Mouse (Mus musculus): Measurements from ENCODE around the gene Tcf7l1. TPM values are rescaled to one million over a fixed set of nuclear protein-coding genes. Genes with fewer than 3 reads are reported as not detected.
"Not testable (repeated sequence)": the region's sequence is repeated elsewhere in the genome, so short reads cannot be mapped to it uniquely, and the experiment has no call there.

Tcf7l1 gene
- 42.4 and 44.4 TPM in 2 replicates for polyA plus RNA-seq (2014; fragmentation: Nextera tagmentation; extraction: Ambion mirVana)

GRCm38 (mm10) chr6:72788892-72789699, at the start of gene Tcf7l1:
TSS of gene Tcf7l1 (minus strand) at chr6:72789254.
- no peaks in the 10 kb centered on the region; the same call in 1 of the 2 replicates for H3K36me3 ChIP-seq (ENCODE audit: control insufficient read depth, insufficient read depth, low read length)
- ATAC-seq (ENCODE audit: insufficient number of reproducible peaks, low FRiP score, low TSS enrichment, low read depth) = peak; percentile 94
- under 1% methylated on average over 60 of the region's 80 CpGs for WGBS

DNA sequence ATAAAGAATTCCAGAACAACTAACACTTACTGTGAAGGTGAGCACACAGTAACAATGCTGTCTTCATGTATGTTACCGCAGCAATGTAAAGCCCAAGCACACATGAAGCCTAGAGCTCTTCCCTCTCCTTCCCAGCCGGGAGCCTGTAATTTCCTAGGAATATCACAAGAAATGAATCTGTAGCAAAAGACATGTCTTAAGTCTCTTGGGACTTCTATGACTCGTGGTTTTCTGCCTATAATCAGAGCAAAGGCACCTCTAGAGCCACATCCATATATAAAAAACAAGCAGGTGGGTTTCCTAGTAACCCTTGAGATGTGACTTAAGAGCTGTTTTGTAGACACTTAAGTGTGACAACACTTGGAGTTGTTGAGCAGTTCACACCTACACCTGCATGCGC, 48.7 kb upstream of the Tcf7l1 start:
- Histone ChIP-seq H3K4me2 (ENCODE audit: low read depth, severe bottlenecking) (no peak overlapping the region), H3K9me3 (ENCODE audit: control insufficient read depth, low read length) (no peaks in the 10 kb centered on the region), H3K36me3 (ENCODE audit: control insufficient read depth, insufficient read depth, low read length) (peaks cover 3% of the 10 kb centered on the region), H3K4me1 (ENCODE audit: control insufficient read depth, insufficient read depth, low read length) (no peaks in the 10 kb centered on the region), H3K4me3 (ENCODE audit: low read depth, low read length) (no peak overlapping the region), H3K27ac (replicated peaks; ENCODE audit: low read depth, low read length) (no peak overlapping the region), H3K9ac (ENCODE audit: low read length) (no peak overlapping the region), H3K27me3 (ENCODE audit: control insufficient read depth, insufficient read depth, low read length) (no peaks in the 10 kb centered on the region)
- WGBS = 87% methylated on average over 4 of the region's 4 CpGs
- no peak for ATAC-seq (ENCODE audit: insufficient number of reproducible peaks, low FRiP score, low TSS enrichment, low read depth)
- DNase-seq (ENCODE audit: low spot score) = no peak

More at GRCm38 (mm10) chr6:72788892-72789699, at the start of gene Tcf7l1:
- peak within 1 kb of the TSS; percentile 93 for H3K4me2 ChIP-seq (ENCODE audit: low read depth, severe bottlenecking)
- no peaks in the 10 kb centered on the region for H3K9me3 ChIP-seq (ENCODE audit: control insufficient read depth, low read length)
- peak; percentile 98 for DNase-seq (ENCODE audit: low spot score)
- peak within 1 kb of the TSS; percentile 94 for H3K27ac ChIP-seq (replicated peaks; ENCODE audit: low read depth, low read length)
- no peaks in the 10 kb centered on the region for H3K27me3 ChIP-seq (ENCODE audit: control insufficient read depth, insufficient read depth, low read length)
- peak within 1 kb of the TSS; percentile 96 for H3K9ac ChIP-seq (ENCODE audit: low read length)
- H3K4me1 ChIP-seq (ENCODE audit: control insufficient read depth, insufficient read depth, low read length) = peaks cover 12% of the 10 kb centered on the region
- H3K4me3 ChIP-seq (ENCODE audit: low read depth, low read length) = peak within 1 kb of the TSS; percentile 94

DNA sequence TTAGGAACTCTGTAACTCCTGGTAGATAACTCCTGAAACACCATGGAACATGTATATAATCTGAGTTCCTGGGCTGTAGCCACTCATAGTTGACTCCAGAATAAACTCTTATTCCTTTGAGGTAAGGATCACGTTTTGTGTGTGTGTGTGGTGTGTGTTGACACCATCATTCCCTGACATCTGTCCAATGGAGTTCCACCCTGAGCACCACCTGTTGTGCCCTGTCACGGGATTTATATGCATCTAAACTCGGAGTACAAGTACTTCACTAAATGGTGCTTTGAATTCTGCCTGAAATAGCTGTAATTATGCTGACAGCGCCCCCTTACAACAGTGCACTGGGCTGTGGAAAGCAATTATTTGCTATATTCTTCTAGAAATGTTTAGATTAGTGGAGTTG, 45.5 kb upstream of the Tcf7l1 start:
- Histone ChIP-seq H3K4me2 (ENCODE audit: low read depth, severe bottlenecking) (no peak overlapping the region), H3K27ac (replicated peaks; ENCODE audit: low read depth, low read length) (no peak overlapping the region), H3K36me3 (ENCODE audit: control insufficient read depth, insufficient read depth, low read length) (peaks cover under 1% of the 10 kb centered on the region), H3K9me3 (ENCODE audit: control insufficient read depth, low read length) (no peaks in the 10 kb centered on the region), H3K4me1 (ENCODE audit: control insufficient read depth, insufficient read depth, low read length) (no peaks in the 10 kb centered on the region), H3K27me3 (ENCODE audit: control insufficient read depth, insufficient read depth, low read length) (no peaks in the 10 kb centered on the region), H3K9ac (ENCODE audit: low read length) (no peak overlapping the region), H3K4me3 (ENCODE audit: low read depth, low read length) (no peak overlapping the region)
- no peak for ATAC-seq (ENCODE audit: insufficient number of reproducible peaks, low FRiP score, low TSS enrichment, low read depth)
- WGBS = 74% methylated on average over 4 of the region's 4 CpGs
- DNase-seq (ENCODE audit: low spot score) = no peak

DNA sequence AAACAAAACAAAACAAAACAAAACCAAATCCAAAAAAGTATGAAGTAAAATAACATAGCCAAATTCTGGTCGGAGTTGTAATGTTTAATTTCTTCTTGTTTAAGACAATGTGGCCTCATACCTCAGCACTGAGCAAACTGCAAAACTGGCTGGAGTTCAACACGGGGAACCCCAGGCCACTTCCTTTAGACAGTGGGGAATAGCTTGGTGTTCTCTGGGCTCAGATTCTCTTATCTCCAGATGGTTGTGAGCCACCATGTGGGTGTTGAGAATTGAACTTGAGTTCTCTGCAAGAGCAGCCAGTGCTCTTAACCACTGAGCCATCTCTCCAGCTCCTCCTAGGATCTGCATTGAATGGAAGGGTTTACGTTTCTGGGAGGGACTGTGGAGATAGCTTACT, 42.8 kb upstream of the Tcf7l1 start:
- WGBS = 64% methylated on average over 3 of the region's 3 CpGs
- H3K27me3 ChIP-seq (ENCODE audit: control insufficient read depth, insufficient read depth, low read length) = no peaks in the 10 kb centered on the region
- no peaks in the 10 kb centered on the region; the same call in 1 of the 2 replicates for H3K9me3 ChIP-seq (ENCODE audit: control insufficient read depth, low read length)
- H3K4me2 ChIP-seq (ENCODE audit: low read depth, severe bottlenecking) = no peak overlapping the region
- DNase-seq (ENCODE audit: low spot score) (no peak), ATAC-seq (ENCODE audit: insufficient number of reproducible peaks, low FRiP score, low TSS enrichment, low read depth) (no peak)
- H3K27ac ChIP-seq (replicated peaks; ENCODE audit: low read depth, low read length) = no peak overlapping the region
- no peaks in the 10 kb centered on the region for H3K36me3 ChIP-seq (ENCODE audit: control insufficient read depth, insufficient read depth, low read length)
- no peaks in the 10 kb centered on the region for H3K4me1 ChIP-seq (ENCODE audit: control insufficient read depth, insufficient read depth, low read length)
- H3K9ac ChIP-seq (ENCODE audit: low read length) = no peak overlapping the region
- H3K4me3 ChIP-seq (ENCODE audit: low read depth, low read length) = no peak overlapping the region

GRCm38 (mm10) chr6:72831276-72831675, 42.2 kb upstream of the Tcf7l1 start:
- DNase-seq (ENCODE audit: low spot score) (peak; percentile 91), ATAC-seq (ENCODE audit: insufficient number of reproducible peaks, low FRiP score, low TSS enrichment, low read depth) (peak; percentile 22; the same call in 1 of the 2 replicates)
- Histone ChIP-seq H3K9ac (ENCODE audit: low read length) (no peak overlapping the region), H3K4me1 (ENCODE audit: control insufficient read depth, insufficient read depth, low read length) (no peaks in the 10 kb centered on the region), H3K9me3 (ENCODE audit: control insufficient read depth, low read length) (no peaks in the 10 kb centered on the region; the same call in 1 of the 2 replicates), H3K4me2 (ENCODE audit: low read depth, severe bottlenecking) (no peak overlapping the region), H3K27me3 (ENCODE audit: control insufficient read depth, insufficient read depth, low read length) (no peaks in the 10 kb centered on the region), H3K4me3 (ENCODE audit: low read depth, low read length) (no peak overlapping the region), H3K36me3 (ENCODE audit: control insufficient read depth, insufficient read depth, low read length) (no peaks in the 10 kb centered on the region), H3K27ac (replicated peaks; ENCODE audit: low read depth, low read length) (no peak overlapping the region)
- 18% methylated on average over 3 of the region's 3 CpGs for WGBS

- Histone ChIP-seq H3K9ac (ENCODE audit: low read length) (no peak overlapping the region), H3K4me2 (ENCODE audit: low read depth, severe bottlenecking) (no peak overlapping the region), H3K4me1 (ENCODE audit: control insufficient read depth, insufficient read depth, low read length) (peaks cover 3% of the 10 kb centered on the region; the same call in 1 of the 2 replicates), H3K27me3 (ENCODE audit: control insufficient read depth, insufficient read depth, low read length) (no peaks in the 10 kb centered on the region; the same call in 1 of the 2 replicates), H3K4me3 (ENCODE audit: low read depth, low read length) (no peak overlapping the region), H3K36me3 (ENCODE audit: control insufficient read depth, insufficient read depth, low read length) (no peaks in the 10 kb centered on the region), H3K27ac (replicated peaks; ENCODE audit: low read depth, low read length) (no peak overlapping the region), H3K9me3 (ENCODE audit: control insufficient read depth, low read length) (no peaks in the 10 kb centered on the region; the same call in 1 of the 2 replicates)
- 72% methylated on average over 3 of the region's 3 CpGs for WGBS
- DNase-seq (ENCODE audit: low spot score) (peak; percentile 54), ATAC-seq (ENCODE audit: insufficient number of reproducible peaks, low FRiP score, low TSS enrichment, low read depth) (no peak)
Measured at GRCm38 (mm10) chr6:72828857-72829256, 39.8 kb upstream of the Tcf7l1 start.

DNA sequence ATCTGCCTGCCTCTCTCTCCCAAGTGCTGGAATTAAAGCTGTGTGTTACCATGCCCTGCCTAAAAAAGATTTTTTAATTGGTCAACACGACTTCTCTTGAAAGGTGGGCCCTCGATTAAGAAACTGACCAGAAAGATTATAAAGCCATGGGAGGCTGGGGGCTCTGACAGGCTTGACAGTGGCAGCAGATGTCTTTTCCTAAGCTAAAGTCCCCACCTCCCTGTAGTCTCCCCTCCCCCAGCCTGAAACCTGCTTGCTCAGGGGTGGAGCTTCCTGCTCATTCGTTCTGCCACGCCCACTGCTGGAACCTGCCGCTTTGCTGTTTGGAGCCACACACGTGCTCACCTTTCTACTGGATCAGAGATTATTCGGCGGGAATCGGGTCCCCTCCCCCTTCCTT, 39.0 kb upstream of the Tcf7l1 start:
- not testable (repeated sequence) for H3K27ac ChIP-seq (replicated peaks; ENCODE audit: low read depth, low read length); H3K27me3 ChIP-seq (ENCODE audit: control insufficient read depth, insufficient read depth, low read length); ATAC-seq (ENCODE audit: insufficient number of reproducible peaks, low FRiP score, low TSS enrichment, low read depth); H3K9me3 ChIP-seq (ENCODE audit: control insufficient read depth, low read length); H3K4me3 ChIP-seq (ENCODE audit: low read depth, low read length); H3K4me2 ChIP-seq (ENCODE audit: low read depth, severe bottlenecking); DNase-seq (ENCODE audit: low spot score); H3K9ac ChIP-seq (ENCODE audit: low read length); H3K4me1 ChIP-seq (ENCODE audit: control insufficient read depth, insufficient read depth, low read length); H3K36me3 ChIP-seq (ENCODE audit: control insufficient read depth, insufficient read depth, low read length)
- 7% methylated on average over 9 of the region's 9 CpGs for WGBS

DNA sequence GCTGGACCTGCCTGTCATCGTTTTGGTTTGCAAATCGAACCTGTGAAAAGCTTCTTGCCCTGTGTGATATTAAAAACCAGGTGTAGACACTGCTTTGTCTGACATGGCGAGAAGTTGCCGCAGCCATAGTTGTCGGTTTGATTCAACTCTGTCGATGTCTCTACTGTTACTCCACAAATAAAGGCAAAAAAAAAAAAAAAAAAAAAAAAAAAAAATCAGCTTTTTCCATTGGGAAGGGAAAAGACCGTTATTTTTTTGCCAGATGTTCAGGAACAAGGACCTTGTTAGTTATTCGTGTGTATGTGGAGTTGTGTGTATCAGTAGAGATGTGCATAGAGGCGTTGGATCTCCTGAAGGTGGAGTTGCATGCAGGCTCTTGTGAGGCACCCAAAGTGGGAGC, 36.7 kb upstream of the Tcf7l1 start:
- Histone ChIP-seq H3K4me3 (ENCODE audit: low read depth, low read length) (no peak overlapping the region), H3K4me2 (ENCODE audit: low read depth, severe bottlenecking) (peak overlapping the region; percentile 39), H3K36me3 (ENCODE audit: control insufficient read depth, insufficient read depth, low read length) (no peaks in the 10 kb centered on the region), H3K9ac (ENCODE audit: low read length) (no peak overlapping the region), H3K9me3 (ENCODE audit: control insufficient read depth, low read length) (no peaks in the 10 kb centered on the region; the same call in 1 of the 2 replicates), H3K27ac (replicated peaks; ENCODE audit: low read depth, low read length) (no peak overlapping the region), H3K4me1 (ENCODE audit: control insufficient read depth, insufficient read depth, low read length) (peaks cover 3% of the 10 kb centered on the region; the same call in 1 of the 2 replicates), H3K27me3 (ENCODE audit: control insufficient read depth, insufficient read depth, low read length) (no peaks in the 10 kb centered on the region; the same call in 1 of the 2 replicates)
- DNase-seq (ENCODE audit: low spot score) (no peak), ATAC-seq (ENCODE audit: insufficient number of reproducible peaks, low FRiP score, low TSS enrichment, low read depth) (no peak)
- 47% methylated on average over 9 of the region's 9 CpGs for WGBS
